Mouse (Mus musculus) left cerebral cortex, postnatal 25 days (tissue): ENCODE measurements around the gene Dkk3. TPM values are rescaled to one million over a fixed set of nuclear protein-coding genes. Genes with fewer than 3 reads are reported as not detected.

ENCODE experiments used
- DNase-seq, 2 experiments: peaks; one replicate each; pipeline ENCODE4 v3.0.0; 2022; ENCODE audit warnings: low spot score in 2 of 2, mixed read lengths in 1 of 2
- intact Hi-C: fragments of 180-260 bp; cut with DNase I; formaldehyde crosslinking; loops from one replicate; pipeline ENCODE4 v1.15.1; 2025
- total RNA-seq, 2 experiments: library from RNA; stranded (reverse); gene quantifications; 2 replicates each; pipeline ENCODE4 v1.2.3; 2021

The Dkk3 gene
- total RNA-seq, 2 experiments from 2014 or later: 117 to 160 TPM

- intact Hi-C loops: no loop called here
- DNase-seq: peak in 1 of 2 experiments; percentile 70
These were observed 17.8 kb upstream of the Dkk3 start for GRCm38 (mm10) chr7:112176627-112177026.

GRCm38 (mm10) chr7:112172669-112173068 is 13.8 kb upstream of the Dkk3 start:
- peak; percentile 38 to 94 for DNase-seq
- intact Hi-C loops: loop anchor here (2.0 kb wide), 1 partner anchor 50 kb away; no protein-coding TSS in a partner anchor

GRCm38 (mm10) chr7:112169955-112170692 is 11.3 kb upstream of the Dkk3 start:
- peak; percentile 8 to 57 for DNase-seq
- intact Hi-C loops: no loop called here

GRCm38 (mm10) chr7:112165593-112165992 is 6.7 kb upstream of the Dkk3 start:
- peak in 1 of 2 experiments; percentile 84 for DNase-seq
- intact Hi-C loops: loop anchor here (1.0 kb wide), 1 partner anchor 42 kb away; no protein-coding TSS in a partner anchor

- DNase-seq: peak in 1 of 2 experiments; percentile 76
- intact Hi-C loops: loop anchor here (1.0 kb wide), 1 partner anchor 42 kb away; no protein-coding TSS in a partner anchor
These were observed 6.2 kb upstream of the Dkk3 start for GRCm38 (mm10) chr7:112165032-112165431.

- intact Hi-C loops: no loop called here
- DNase-seq: no peak
These were observed 5.6 kb upstream of the Dkk3 start for GRCm38 (mm10) chr7:112164430-112164829.

- DNase-seq: no peak
- intact Hi-C loops: no loop called here
These were observed 978 bp upstream of the Dkk3 start for GRCm38 (mm10) chr7:112159835-112160234.

GRCm38 (mm10) chr7:112158316-112158741 is 528 bp downstream of the Dkk3 start:
- DNase-seq: no peak
- intact Hi-C loops: no loop called here

GRCm38 (mm10) chr7:112157584-112158315 is 1.1 kb downstream of the Dkk3 start:
- DNase-seq: peak in 1 of 2 experiments; percentile 38
- intact Hi-C loops: no loop called here

- no peak for DNase-seq
- intact Hi-C loops: no loop called here
These were observed 3.7 kb downstream of the Dkk3 start for GRCm38 (mm10) chr7:112155194-112155593.

GRCm38 (mm10) chr7:112154445-112154844 is 4.4 kb downstream of the Dkk3 start:
- DNase-seq: no peak
- intact Hi-C loops: no loop called here

- intact Hi-C loops: no loop called here
- DNase-seq: no peak
These were observed 9.7 kb downstream of the Dkk3 start for GRCm38 (mm10) chr7:112149113-112149512.

- DNase-seq: no peak
- intact Hi-C loops: no loop called here
These were observed 10.9 kb downstream of the Dkk3 start for GRCm38 (mm10) chr7:112147979-112148378.

GRCm38 (mm10) chr7:112144646-112145179 is 14.1 kb downstream of the Dkk3 start:
- no peak for DNase-seq
- intact Hi-C loops: no loop called here

GRCm38 (mm10) chr7:112143978-112144377 is 14.9 kb downstream of the Dkk3 start:
- intact Hi-C loops: no loop called here
- DNase-seq: no peak

GRCm38 (mm10) chr7:112143090-112143500 is 15.8 kb downstream of the Dkk3 start:
- no peak for DNase-seq
- intact Hi-C loops: no loop called here

GRCm38 (mm10) chr7:112142616-112143015 is 16.2 kb downstream of the Dkk3 start:
- DNase-seq: no peak
- intact Hi-C loops: no loop called here

- intact Hi-C loops: no loop called here
- DNase-seq: no peak
These were observed 18.1 kb downstream of the Dkk3 start for GRCm38 (mm10) chr7:112140725-112141124.

- intact Hi-C loops: no loop called here
These were observed 20.1 kb downstream of the Dkk3 start for GRCm38 (mm10) chr7:112138509-112139405.

GRCm38 (mm10) chr7:112138168-112138508 is 20.7 kb downstream of the Dkk3 start:
- no peak for DNase-seq
- intact Hi-C loops: no loop called here

More at GRCm38 (mm10) chr7:112138509-112139405, 20.1 kb downstream of the Dkk3 start:
- DNase-seq: no peak
